Mouse (Mus musculus): ENCODE results near the gene Gm9736. TPM values are rescaled to one million over a fixed set of nuclear protein-coding genes. Genes with fewer than 3 reads are reported as not detected.
"Not testable (repeated sequence)": the region's sequence is repeated elsewhere in the genome, so short reads cannot be mapped to it uniquely, and the experiment has no call there.

Gm9736 gene
- polyA plus RNA-seq, 1 experiment from 2014 or later = not detected

DNA sequence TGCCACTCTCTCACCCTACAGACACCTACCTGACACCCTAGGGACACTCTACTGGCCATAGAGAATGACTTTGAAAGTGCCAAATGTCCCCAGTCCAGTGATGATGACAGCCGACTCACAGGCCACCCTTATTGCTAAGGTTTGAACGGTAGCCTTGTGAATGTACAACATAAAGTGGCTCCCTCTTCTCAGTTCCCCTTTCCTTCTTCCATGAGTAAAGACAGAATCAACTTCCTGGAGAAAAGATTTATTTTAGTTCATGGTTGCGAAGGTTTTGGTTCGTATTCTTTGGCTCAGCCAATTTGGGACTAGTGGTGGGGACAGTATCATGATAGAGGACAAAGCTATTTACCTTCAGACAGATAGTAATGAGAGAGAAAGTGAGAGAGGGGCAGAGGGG is 12.2 kb downstream of the Gm9736 start:
- 95% methylated on average over 4 of the region's 4 CpGs for WGBS
- Histone ChIP-seq H3K27me3 (ENCODE audit: control insufficient read depth, insufficient read depth, low read length) (no peaks in the 10 kb centered on the region), H3K4me3 (ENCODE audit: low read depth, low read length) (no peak overlapping the region), H3K4me2 (no peak overlapping the region), H3K4me1 (ENCODE audit: control insufficient read depth, insufficient read depth, low read length) (0 out of 2 replicates have a peak, but pooled peaks cover 3% of the 10 kb centered on the region), H3K27ac (ENCODE audit: low read depth, low read length) (no peak overlapping the region), H3K9ac (ENCODE audit: low read length) (no peak overlapping the region), H3K9me3 (ENCODE audit: control insufficient read depth, low read length) (no peaks in the 10 kb centered on the region), H3K36me3 (ENCODE audit: control insufficient read depth, insufficient read depth, low read length) (no peaks in the 10 kb centered on the region)
- ATAC-seq (ENCODE audit: low FRiP score) (no peak), DNase-seq (ENCODE audit: low spot score, missing footprints) (no peak)

DNA sequence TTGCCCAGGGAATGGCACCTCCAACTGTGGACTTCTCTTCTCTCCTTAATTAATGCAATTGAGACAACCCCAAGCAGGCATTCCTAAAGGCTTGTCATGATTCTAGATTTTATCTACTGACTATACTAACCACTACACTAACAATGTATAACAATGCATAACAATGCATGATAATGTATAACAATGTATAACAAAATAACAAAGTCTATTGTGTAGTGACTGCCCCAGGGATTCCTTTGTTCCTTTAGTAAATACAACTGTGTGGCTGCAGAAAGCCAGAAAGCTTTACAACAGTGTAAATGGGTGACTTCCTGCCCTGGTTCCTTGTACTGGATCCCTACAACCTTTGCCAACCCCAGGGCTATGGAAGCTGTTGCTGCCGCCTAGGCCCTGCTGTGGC is 15.2 kb downstream of the Gm9736 start:
- H3K36me3 ChIP-seq (ENCODE audit: control insufficient read depth, insufficient read depth, low read length) = no peaks in the 10 kb centered on the region
- H3K4me2 ChIP-seq = no peak overlapping the region
- no peaks in the 10 kb centered on the region for H3K9me3 ChIP-seq (ENCODE audit: control insufficient read depth, low read length)
- no peak overlapping the region for H3K4me3 ChIP-seq (ENCODE audit: low read depth, low read length)
- H3K4me1 ChIP-seq (ENCODE audit: control insufficient read depth, insufficient read depth, low read length) = 0 out of 2 replicates have a peak, but pooled peaks cover 3% of the 10 kb centered on the region
- ATAC-seq (ENCODE audit: low FRiP score) = no peak
- no peak for DNase-seq (ENCODE audit: low spot score, missing footprints)
- H3K27ac ChIP-seq (ENCODE audit: low read depth, low read length) = no peak overlapping the region
- H3K27me3 ChIP-seq (ENCODE audit: control insufficient read depth, insufficient read depth, low read length) = no peaks in the 10 kb centered on the region
- WGBS = 96% methylated on average over 1 of the region's 1 CpGs
- no peak overlapping the region for H3K9ac ChIP-seq (ENCODE audit: low read length)

DNA sequence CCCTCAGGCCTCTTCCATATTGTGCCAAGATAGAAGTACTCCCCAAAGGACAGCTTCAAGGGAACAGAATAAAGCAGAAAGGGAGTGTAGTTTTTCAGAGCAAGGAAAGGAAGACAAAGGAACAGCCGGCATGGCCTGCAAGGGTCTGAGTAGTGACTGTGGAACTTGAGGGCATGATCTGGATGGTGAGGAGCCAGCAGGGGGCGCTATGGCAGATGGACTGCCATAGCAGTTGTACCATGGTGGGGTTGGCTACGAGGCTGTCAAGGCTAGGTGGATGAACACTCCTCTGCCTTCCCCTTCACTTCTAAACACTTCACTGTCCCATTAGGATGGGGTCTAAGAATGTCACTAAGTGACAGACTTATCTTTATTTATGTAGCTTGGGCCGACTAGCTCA is 21.9 kb downstream of the Gm9736 start:
- Histone ChIP-seq H3K4me2 (no peak overlapping the region), H3K9ac (ENCODE audit: low read length) (no peak overlapping the region), H3K27me3 (ENCODE audit: control insufficient read depth, insufficient read depth, low read length) (no peaks in the 10 kb centered on the region), H3K27ac (ENCODE audit: low read depth, low read length) (no peak overlapping the region), H3K36me3 (ENCODE audit: control insufficient read depth, insufficient read depth, low read length) (no peaks in the 10 kb centered on the region), H3K4me1 (ENCODE audit: control insufficient read depth, insufficient read depth, low read length) (no peaks in the 10 kb centered on the region), H3K9me3 (ENCODE audit: control insufficient read depth, low read length) (no peaks in the 10 kb centered on the region), H3K4me3 (ENCODE audit: low read depth, low read length) (no peak overlapping the region)
- DNase-seq (ENCODE audit: low spot score, missing footprints) (no peak), ATAC-seq (ENCODE audit: low FRiP score) (no peak)
- 52% methylated on average over 4 of the region's 4 CpGs for WGBS

DNA sequence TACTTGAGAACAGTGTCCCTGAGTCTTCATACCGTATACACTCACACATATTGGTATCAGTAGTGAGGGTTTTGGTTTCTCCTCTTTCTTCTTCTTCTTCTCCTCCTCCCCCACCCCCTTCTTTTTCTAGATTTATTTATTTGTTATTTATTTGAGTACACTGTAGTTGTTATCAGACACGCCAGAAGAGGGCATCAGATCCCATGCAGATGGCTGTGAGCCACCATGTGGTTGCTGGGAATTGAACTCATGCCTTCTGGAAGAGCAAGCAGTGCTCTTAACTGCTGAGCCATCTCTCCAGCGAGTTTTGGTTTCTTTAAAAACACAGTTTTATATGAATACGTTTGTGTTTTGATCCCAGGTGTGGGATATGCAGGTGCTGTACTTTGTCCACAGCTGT is 22.9 kb downstream of the Gm9736 start:
- no peak overlapping the region for H3K9ac ChIP-seq (ENCODE audit: low read length)
- DNase-seq (ENCODE audit: low spot score, missing footprints) (no peak), ATAC-seq (ENCODE audit: low FRiP score) (no peak)
- 63% methylated on average over 4 of the region's 4 CpGs for WGBS
- H3K4me3 ChIP-seq (ENCODE audit: low read depth, low read length) = no peak overlapping the region
- H3K27me3 ChIP-seq (ENCODE audit: control insufficient read depth, insufficient read depth, low read length) = no peaks in the 10 kb centered on the region
- H3K27ac ChIP-seq (ENCODE audit: low read depth, low read length) = no peak overlapping the region
- no peaks in the 10 kb centered on the region for H3K36me3 ChIP-seq (ENCODE audit: control insufficient read depth, insufficient read depth, low read length)
- H3K4me2 ChIP-seq = no peak overlapping the region
- no peaks in the 10 kb centered on the region for H3K9me3 ChIP-seq (ENCODE audit: control insufficient read depth, low read length)
- no peaks in the 10 kb centered on the region for H3K4me1 ChIP-seq (ENCODE audit: control insufficient read depth, insufficient read depth, low read length)

DNA sequence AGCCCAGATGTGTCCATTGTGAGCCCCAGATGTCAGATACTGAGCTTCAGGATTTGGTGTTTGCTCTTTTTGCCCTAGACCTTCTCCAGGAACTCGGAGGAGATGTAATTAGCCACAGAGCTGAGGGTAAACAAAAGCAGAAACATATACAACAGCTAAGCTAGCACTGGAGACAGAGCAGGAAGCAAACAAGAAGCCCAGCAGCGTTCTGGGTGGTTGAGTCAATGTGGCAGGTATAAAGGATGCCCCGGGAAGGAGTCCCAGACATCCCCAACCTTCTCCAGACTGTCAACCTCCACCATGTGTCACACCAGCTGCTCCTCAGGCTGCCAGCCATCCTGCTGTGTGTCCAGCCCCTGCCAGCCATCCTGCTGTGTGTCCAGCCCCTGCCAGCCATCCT is 25.0 kb downstream of the Gm9736 start, which contains the start of gene Gm10100:
Gene Gm10100 (plus strand): TSS at position 301 of the 400 bp plus-strand sequence.
- WGBS = 44% methylated on average over 3 of the region's 3 CpGs
- H3K27ac ChIP-seq (ENCODE audit: low read depth, low read length) = no peak within 1 kb of the TSS
- no peak for ATAC-seq (ENCODE audit: low FRiP score)
- H3K9ac ChIP-seq (ENCODE audit: low read length) = no peak within 1 kb of the TSS
- no peaks in the 10 kb centered on the region for H3K36me3 ChIP-seq (ENCODE audit: control insufficient read depth, insufficient read depth, low read length)
- H3K4me3 ChIP-seq (ENCODE audit: low read depth, low read length) = no peak within 1 kb of the TSS
- no peaks in the 10 kb centered on the region for H3K4me1 ChIP-seq (ENCODE audit: control insufficient read depth, insufficient read depth, low read length)
- no peak within 1 kb of the TSS for H3K4me2 ChIP-seq
- H3K27me3 ChIP-seq (ENCODE audit: control insufficient read depth, insufficient read depth, low read length) = no peaks in the 10 kb centered on the region
- DNase-seq (ENCODE audit: low spot score, missing footprints) = no peak
- no peaks in the 10 kb centered on the region for H3K9me3 ChIP-seq (ENCODE audit: control insufficient read depth, low read length)

DNA sequence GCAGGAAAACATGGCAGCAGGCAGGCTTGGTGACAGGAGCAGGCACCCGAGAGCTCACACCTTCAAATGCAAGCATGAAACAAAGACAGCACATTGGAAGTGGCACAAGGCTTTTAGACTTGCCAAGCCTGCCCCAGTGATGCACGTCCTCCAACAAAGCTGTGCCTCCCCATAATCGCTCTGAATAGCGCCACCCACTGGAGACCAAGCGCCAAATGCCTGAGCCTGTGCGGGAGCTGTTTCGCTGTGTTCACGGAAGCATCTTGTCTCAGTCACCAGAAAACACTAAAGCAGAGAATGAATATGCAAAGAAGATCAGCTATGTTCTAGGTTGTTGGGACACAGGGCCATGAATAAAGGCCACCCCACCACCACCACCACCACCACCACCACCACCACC is 26.3 kb downstream of the Gm9736 start:
- WGBS = 75% methylated on average over 8 of the region's 8 CpGs
- no peaks in the 10 kb centered on the region for H3K27me3 ChIP-seq (ENCODE audit: control insufficient read depth, insufficient read depth, low read length)
- no peaks in the 10 kb centered on the region for H3K9me3 ChIP-seq (ENCODE audit: control insufficient read depth, low read length)
- H3K4me1 ChIP-seq (ENCODE audit: control insufficient read depth, insufficient read depth, low read length) = no peaks in the 10 kb centered on the region
- no peak overlapping the region for H3K4me3 ChIP-seq (ENCODE audit: low read depth, low read length)
- no peak overlapping the region for H3K9ac ChIP-seq (ENCODE audit: low read length)
- DNase-seq (ENCODE audit: low spot score, missing footprints) = no peak
- H3K4me2 ChIP-seq = no peak overlapping the region
- H3K36me3 ChIP-seq (ENCODE audit: control insufficient read depth, insufficient read depth, low read length) = no peaks in the 10 kb centered on the region
- ATAC-seq (ENCODE audit: low FRiP score) = no peak
- no peak overlapping the region for H3K27ac ChIP-seq (ENCODE audit: low read depth, low read length)

DNA sequence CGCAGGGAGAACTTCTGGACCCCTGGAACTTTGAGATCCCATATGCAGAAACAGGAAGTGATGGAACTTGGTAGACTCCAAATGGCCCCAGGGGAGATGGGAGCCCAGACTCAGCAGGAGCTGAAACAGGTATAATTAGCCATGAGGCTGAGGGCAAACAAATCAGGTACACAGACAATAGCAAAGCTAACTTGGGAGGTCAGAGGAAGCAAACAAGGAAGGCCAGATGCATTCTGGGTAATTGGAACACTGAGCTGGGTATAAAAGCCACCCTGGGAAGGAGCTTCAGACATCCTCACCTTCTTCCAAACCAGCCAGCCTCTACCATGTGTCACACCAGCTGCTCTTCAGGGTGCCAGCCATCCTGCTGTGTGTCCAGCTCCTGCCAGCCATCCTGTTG is 30.9 kb downstream of the Gm9736 start, which contains the start of gene Krtap12-1:
Gene Krtap12-1 (plus strand): TSS at position 301 of the 400 bp plus-strand sequence.
- ATAC-seq (ENCODE audit: low FRiP score); H3K36me3 ChIP-seq (ENCODE audit: control insufficient read depth, insufficient read depth, low read length); H3K27me3 ChIP-seq (ENCODE audit: control insufficient read depth, insufficient read depth, low read length); DNase-seq (ENCODE audit: low spot score, missing footprints); H3K4me2 ChIP-seq; H3K27ac ChIP-seq (ENCODE audit: low read depth, low read length); H3K4me1 ChIP-seq (ENCODE audit: control insufficient read depth, insufficient read depth, low read length); H3K9me3 ChIP-seq (ENCODE audit: control insufficient read depth, low read length); H3K9ac ChIP-seq (ENCODE audit: low read length); H3K4me3 ChIP-seq (ENCODE audit: low read depth, low read length): not testable (repeated sequence)
- 82% methylated on average over 1 of the region's 1 CpGs for WGBS

DNA sequence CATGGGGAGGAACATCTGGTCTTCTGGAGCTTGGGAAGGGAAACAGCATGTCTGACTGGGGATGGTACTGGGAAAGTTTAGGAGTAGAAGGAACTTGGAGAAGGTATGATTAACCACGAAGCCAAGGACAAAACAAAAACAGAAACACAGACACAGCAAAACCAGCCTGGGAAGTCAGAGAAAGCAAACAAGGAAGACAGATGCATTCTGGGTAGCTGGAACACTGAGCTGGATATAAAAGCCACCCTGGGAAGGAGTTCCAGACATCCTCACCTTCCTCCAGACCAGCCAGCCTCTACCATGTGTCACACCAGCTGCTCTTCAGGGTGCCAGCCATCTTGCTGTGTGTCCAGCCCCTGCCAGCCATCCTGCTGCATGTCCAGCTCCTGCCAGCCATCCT is 35.6 kb downstream of the Gm9736 start, which contains the start of gene Gm10142:
Gene Gm10142 (plus strand): TSS at position 301 of the 400 bp plus-strand sequence.
- WGBS = 90% methylated on average over 1 of the region's 1 CpGs
- no peak for ATAC-seq (ENCODE audit: low FRiP score)

DNA sequence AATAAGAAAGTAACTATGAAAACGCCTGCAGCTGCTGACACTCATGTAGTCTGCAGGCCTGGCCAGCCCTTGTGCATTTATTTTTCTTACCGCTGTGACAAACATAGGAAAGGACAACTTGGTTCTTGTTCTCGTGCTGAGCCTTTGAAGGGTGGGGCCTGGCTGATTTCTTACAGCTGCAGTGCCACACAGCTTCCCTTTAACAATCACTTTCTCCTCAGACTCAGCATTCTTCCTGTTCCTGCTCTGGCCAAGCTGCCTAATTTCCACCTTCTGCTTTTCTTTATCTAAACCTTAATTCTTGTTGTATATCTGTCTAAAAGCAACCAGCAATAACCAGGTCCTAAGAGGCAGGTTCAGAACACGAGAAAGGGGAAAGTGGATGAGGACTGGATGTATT is 37.4 kb downstream of the Gm9736 start:
- ATAC-seq (ENCODE audit: low FRiP score) (no peak), DNase-seq (ENCODE audit: low spot score, missing footprints) (no peak)
- Histone ChIP-seq H3K36me3 (ENCODE audit: control insufficient read depth, insufficient read depth, low read length) (no peaks in the 10 kb centered on the region), H3K9ac (ENCODE audit: low read length) (no peak overlapping the region), H3K27me3 (ENCODE audit: control insufficient read depth, insufficient read depth, low read length) (no peaks in the 10 kb centered on the region), H3K27ac (ENCODE audit: low read depth, low read length) (no peak overlapping the region), H3K9me3 (ENCODE audit: control insufficient read depth, low read length) (no peaks in the 10 kb centered on the region), H3K4me1 (ENCODE audit: control insufficient read depth, insufficient read depth, low read length) (no peaks in the 10 kb centered on the region), H3K4me3 (ENCODE audit: low read depth, low read length) (no peak overlapping the region), H3K4me2 (no peak overlapping the region)
- WGBS = 71% methylated on average over 4 of the region's 4 CpGs

More for the DNA sequence above, 35.6 kb downstream of the Gm9736 start, which contains the start of gene Gm10142:
- H3K4me1 ChIP-seq (ENCODE audit: control insufficient read depth, insufficient read depth, low read length) = no peaks in the 10 kb centered on the region
- H3K27ac ChIP-seq (ENCODE audit: low read depth, low read length) = no peak within 1 kb of the TSS
- H3K4me2 ChIP-seq = no peak within 1 kb of the TSS
- no peak for DNase-seq (ENCODE audit: low spot score, missing footprints)
- H3K9ac ChIP-seq (ENCODE audit: low read length) = no peak within 1 kb of the TSS
- H3K9me3 ChIP-seq (ENCODE audit: control insufficient read depth, low read length) = no peaks in the 10 kb centered on the region
- no peaks in the 10 kb centered on the region for H3K36me3 ChIP-seq (ENCODE audit: control insufficient read depth, insufficient read depth, low read length)
- no peak within 1 kb of the TSS for H3K4me3 ChIP-seq (ENCODE audit: low read depth, low read length)
- no peaks in the 10 kb centered on the region for H3K27me3 ChIP-seq (ENCODE audit: control insufficient read depth, insufficient read depth, low read length)
